Mouse (Mus musculus) thymus, adult 2 months (tissue): ENCODE data around the gene Bub3.

Source experiments
- CTCF ChIP-seq: fragments of 200-500 bp; IDR thresholded peaks from 2 replicates; pipeline ENCODE4 v1.5.1; 2012; ENCODE audit warnings: mild to moderate bottlenecking, control low read depth, low read length, moderate library complexity, borderline replicate concordance; ENCODE audit not compliant: control insufficient read depth, poor library complexity, insufficient read depth; ENCODE audit errors: extremely low read depth
- POLR2A ChIP-seq: fragments of 200-500 bp; IDR thresholded peaks from 2 replicates; pipeline ENCODE4 v1.6.1; 2012; ENCODE audit warnings: mild to moderate bottlenecking, low read length, control low read depth, moderate library complexity; ENCODE audit not compliant: control insufficient read depth, poor library complexity, insufficient read depth; ENCODE audit errors: extremely low read depth

DNA sequence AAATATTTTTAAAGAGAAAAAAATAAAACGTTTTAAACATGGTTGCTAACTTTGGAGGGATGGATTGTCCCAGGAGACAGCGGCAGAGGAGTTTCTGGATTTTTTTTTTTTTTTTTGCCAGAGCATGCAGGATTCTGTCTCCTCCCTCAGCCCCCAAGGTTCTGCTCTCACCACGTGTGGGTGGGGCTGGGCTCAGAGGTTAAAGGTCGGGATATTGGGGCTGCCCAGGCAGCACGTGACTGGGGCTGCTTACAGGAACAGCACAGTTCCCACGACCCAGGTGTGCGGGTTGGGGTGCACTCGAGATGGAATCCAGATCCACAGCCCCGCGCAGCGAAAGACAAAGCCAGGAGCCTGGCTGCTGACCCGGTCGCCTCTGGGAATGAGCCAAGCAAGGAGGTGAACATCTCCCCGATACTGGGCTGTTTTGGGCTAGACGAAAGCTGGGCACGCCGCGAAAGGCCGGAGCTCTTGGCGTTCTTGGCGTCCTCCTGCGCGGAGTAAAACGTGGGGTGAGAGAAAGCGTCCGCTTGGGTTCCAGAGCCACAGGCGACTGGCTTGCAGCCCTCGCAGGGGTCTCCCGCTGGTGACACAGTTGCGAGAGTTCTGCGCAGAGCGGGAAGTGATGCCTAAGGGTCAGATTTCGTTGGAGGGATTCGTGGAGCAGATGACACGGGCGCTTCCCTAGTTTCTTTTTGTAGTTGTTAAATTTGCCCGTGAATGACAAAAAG, 3.3 kb upstream of the Bub3 start:
- TF ChIP-seq CTCF = no peak
- no peak for TF ChIP-seq POLR2A
